Mouse (Mus musculus) stomach, postnatal 0 days (tissue): ENCODE measurements at regions not wholly inside any gene's neighbourhood (a gene's known extent, or its start where the extent isn't known, plus 50 kb on each side); places are given as distances from the start of the nearest gene placed in this dataset.

ENCODE experiments used
- CTCF ChIP-seq: IDR thresholded peaks from 2 replicates; pipeline ENCODE4 v1.5.1; 2016; ENCODE audit warnings: antibody characterized with exemption, low read depth, mild to moderate bottlenecking, moderate library complexity
- EP300 ChIP-seq: optimal IDR thresholded peaks from 2 replicates; pipeline ENCODE3; 2016; ENCODE audit warnings: antibody characterized with exemption

DNA sequence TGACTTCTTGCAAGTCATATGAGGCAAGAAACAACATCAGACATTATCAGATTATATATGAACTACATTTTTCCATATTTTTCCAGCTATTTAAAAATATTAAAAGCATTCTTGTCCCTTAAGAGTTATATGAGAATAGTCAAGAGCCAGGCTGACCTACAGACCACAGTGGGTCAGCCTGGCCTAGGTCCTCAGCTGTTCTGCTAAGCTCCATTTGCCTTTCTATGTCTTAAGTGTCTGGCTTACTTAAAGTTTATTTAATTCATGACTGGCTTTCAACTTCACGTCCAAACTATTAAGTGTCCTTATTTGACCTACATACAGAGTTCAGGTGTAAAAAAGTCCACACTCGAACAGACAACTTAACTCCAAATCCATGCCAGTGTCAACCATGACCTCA lies 58.1 kb upstream of the Slc22a22 start:
- no peak for TF ChIP-seq CTCF
- no peak for TF ChIP-seq EP300
